Mouse (Mus musculus): ENCODE results near the gene Mpst.
A peak's percentile ranks its signal among the peaks of the same experiment; 100 is the strongest.

Gene Mpst

DNA sequence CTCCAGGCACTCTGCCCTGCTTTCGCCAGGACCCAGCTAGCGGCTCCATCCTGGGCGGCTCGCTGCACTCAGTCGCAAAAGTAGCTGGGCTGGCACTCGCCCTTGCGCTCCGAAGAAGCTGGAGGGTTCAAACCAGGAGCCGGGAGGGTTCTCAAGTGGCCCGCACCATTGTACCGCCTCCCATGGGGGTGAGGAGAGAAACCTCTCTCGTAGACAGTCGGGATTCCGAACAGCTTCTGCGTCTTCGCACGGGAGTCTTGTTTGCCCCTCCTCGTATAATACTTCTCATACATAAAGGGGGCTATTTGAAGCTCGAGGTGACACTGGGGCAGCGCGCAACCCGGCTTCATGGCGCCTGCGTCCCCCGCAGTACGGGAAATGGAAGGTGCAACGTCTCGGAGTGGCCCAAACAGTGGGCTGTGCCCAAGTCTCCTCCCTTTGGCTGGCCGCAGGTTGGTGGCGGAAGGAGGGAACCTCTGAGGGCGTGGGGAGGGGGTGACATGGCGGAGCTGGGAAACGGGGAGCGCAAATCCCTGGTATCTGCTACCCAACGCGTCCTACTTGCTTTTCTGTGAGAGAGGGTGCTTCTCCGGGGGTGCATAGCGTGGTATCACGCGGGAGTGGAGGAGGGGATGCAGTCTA is at the start of gene Mpst:
Mpst (plus strand) TSS at position 124 of the 642 bp plus-strand sequence.
- DNase-seq (ENCODE audit: low spot score in 2 of 2), result peak; percentile 90 to 94

DNA sequence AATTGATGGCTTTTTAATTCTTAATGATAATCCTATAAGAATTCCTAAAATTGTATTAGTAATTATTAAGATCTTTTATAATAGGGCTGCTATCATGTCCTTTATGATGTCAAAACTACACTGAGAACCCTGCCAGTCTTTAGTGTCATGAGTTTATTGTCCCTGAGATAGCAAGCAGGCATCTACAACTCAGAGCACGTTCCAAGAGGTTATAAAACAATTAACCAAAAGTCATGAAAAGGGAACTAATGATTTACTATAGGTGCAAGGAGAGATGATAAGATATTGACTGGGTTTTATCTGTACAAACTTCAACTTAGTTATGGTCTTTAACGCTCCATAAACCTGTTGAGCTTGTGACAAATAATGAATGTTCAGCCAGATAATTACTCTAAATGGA is 40.3 kb upstream of the Mpst start:
- no peak for DNase-seq (ENCODE audit: low spot score in 2 of 2)

DNA sequence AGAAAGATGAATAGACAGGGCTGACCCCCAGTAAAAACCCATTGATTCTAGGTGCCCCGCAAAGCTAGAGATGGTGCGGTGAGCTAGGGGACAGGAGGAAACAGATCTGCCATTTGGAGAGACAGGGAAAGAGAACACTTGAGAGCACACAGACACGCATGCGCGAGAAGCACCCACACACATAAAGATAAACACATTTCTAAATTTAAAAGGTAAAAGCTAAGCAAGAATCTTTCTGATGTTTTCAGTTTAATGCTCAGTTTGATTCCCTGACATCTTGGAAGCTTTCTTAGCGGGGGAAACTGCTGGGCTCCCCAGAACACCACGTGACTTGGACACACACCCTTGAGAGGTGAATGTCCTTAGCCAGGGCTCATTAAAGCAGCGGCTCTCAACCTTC is 39.3 kb upstream of the Mpst start:
- DNase-seq (ENCODE audit: low spot score in 2 of 2), result no peak

DNA sequence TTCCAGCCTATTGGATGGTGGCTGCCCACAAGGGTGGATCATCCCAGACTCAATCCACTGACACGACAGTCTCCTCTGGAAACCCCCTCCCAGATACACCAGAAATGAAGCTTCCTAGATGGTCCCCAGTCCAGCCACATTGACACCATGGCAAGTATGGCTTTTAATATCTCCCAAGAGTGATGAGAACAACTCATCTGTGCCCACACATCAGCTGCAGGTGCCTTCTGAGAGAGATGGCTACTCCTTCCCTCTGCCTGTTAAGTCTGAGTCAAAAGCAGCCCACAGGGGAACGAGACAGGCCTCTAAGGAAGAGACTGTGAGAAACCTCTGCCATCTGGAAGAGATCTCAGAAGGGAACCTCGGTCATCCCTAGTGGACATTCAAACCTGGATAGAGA is 38.4 kb upstream of the Mpst start:
- no peak for DNase-seq (ENCODE audit: low spot score in 2 of 2)

DNA sequence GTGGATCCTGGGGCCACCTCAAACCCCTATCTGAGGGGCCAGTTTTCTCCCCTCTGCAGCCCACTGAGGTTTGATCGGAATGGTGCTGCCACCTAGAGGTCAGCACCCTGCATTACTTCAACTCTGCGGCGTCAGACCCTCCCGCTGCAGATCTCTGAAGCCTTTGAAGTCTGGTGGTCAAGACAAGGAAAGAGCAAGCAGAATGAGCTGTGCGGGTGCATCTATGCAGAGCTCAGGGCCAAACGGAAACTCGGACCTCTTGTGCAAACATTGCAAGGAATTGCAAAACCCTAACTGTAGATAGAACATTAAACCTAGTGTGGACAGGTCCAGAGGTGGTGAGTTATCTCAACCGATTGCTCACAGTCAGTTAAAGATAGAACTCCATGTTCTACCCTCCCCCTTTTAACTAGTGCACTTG is 37.3 kb upstream of the Mpst start:
- peak; percentile 39 to 81 for DNase-seq (ENCODE audit: low spot score in 2 of 2)

DNA sequence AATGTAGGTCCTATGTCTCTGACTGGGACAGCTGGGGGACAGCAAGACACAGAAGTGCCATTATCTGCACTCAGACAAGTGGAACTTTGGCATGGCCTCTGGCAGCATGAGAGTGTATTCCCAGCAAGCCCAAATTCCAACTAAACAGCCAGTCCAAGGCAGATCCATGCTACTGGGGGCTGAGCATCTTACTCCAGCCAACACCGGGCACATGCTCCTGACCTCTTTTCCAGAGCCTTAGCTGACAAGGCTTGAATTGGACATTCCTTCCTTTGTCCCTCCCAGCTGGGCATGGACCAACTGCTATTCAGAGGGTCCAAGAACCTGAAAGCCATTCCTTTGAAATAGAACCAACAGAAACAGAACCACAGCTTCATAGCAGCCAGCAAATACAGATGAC is 36.6 kb upstream of the Mpst start:
- DNase-seq (ENCODE audit: low spot score in 2 of 2), result no peak

DNA sequence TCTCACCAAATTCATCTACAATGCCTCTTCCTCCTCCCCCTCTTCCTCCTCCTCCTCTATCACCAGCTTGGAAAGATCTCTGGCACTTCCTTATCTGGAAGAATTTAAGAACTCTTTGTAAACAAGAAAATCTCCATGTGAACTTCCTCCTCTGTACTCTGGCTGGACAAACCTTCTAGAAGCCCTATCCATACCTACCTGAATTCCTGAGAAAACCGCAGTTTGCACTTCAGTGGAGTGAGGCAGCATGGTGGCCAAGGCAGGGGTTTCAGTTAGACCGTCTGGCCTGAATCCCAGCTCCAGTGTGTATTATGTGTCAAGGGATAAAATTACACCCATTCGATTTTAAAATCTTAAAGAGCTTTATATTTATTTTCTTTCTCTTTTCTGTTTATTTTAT is 33.4 kb upstream of the Mpst start:
- no peak for DNase-seq (ENCODE audit: low spot score in 2 of 2)

DNA sequence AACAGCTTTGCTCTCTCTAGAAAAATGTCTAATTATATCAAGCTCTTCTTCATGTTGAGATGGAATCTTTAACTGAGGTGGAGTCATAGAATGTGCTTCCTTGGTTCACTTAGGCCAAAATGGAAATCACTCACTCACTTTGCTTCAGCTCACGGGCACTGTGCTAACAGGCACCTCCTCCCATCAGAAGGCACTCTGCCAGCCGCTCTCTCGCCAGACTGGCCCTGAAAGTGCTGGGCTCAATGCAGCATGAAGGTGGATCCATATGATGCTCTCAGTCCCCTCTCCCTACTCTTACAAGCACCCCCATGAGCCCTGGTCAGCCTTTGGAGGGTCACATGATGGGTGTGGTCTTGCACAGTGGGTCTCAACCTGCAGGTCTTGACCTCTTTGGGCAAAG is 32.0 kb upstream of the Mpst start:
- no peak for DNase-seq (ENCODE audit: low spot score in 2 of 2)

DNA sequence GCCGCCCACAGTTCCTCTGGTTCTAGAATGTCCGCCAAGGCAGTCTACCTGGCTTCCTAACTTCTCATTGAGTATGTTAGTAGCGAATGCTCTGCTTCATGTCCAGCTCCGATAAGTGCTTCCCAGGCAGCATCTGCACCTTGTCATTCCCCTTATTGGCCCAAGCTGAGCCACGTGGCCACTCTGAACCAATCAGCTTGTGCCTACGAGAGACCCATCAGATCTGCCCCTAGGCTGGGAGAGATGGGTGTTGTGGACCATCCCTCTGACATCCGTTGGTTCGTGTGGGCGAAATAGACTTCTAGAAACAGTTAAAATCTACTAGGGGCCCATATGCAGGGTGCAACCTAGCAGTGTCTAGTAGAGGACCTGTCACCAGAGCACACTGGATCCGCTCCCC is 28.4 kb upstream of the Mpst start:
- no peak for DNase-seq (ENCODE audit: low spot score in 2 of 2)

DNA sequence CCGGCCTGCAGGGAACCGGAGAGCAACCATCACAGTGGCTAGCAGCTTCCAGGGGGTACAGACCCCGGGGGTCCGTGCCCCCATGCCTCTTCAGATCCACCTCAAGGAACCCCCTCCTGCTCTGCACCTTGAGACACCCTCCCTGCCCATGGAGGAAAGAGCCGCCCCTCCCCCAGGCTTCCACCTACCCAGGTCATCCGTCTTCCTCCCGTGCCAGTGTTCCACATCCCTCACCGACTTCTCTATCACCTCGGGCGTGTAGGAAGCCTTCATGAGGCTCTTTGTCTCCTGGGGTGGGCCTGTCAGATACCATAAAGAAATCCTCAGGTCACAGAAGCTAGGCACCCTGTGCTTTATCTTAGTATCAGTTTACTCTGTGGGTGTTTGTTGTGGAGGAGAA is 27.7 kb upstream of the Mpst start:
- no peak for DNase-seq (ENCODE audit: low spot score in 2 of 2)

DNA sequence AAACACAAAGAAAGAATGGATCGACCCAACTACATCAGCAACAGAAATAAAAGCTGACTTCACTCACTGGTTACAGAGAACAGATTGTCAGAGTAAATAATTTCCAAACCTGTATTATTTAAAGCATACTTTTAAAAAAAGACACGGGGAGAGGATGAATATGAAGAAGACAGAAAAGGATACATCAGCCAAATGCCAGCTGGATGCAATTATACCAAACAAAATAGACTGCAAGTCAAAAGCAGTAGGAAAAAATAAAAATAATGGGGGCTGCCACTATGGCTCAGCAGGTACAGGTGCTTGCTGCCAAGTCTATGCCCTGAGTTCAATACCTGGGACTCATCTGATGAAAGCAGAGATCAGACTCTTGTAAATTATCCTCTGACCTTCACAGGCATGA is 26.0 kb upstream of the Mpst start:
- DNase-seq (ENCODE audit: low spot score in 2 of 2), result no peak

DNA sequence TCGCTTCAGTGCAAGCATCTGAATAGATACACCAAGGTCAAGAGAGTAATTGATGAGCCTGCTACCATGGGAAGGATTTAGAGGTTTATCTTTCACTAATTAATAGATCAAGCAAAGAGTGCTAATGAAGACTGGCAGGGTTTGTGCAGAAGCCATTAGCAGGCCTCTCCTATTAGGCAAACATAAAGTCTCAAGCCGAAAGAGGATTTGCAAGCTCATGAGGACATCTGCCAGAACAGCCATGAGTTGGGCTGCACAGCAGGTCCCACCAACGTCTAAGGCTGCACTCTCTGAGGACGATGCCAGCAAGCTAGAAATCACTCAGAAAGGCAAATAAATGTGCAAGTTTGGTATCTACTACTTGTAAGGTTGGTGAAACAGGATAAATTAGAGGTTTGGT is 25.5 kb upstream of the Mpst start:
- DNase-seq (ENCODE audit: low spot score in 2 of 2), result no peak

DNA sequence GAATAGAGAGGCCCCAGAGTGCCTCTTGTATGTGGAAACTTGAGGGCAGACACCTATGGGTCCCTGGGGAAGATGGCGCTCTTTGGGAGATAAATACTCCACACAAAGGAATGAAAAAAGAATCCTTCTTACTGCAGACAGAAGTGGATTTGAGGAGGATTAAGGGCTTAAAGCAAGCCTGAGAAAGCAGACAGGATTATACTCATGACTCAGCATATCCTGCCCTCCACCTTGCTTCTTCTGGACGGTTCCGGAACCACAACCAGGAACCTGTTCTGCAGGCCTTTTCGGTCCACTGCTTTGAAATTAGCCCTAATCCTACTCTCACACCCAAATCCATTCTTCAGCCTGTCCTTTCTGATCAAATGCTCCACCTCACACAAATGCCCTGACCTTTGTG is 24.1 kb upstream of the Mpst start:
- DNase-seq (ENCODE audit: low spot score in 2 of 2), result no peak

DNA sequence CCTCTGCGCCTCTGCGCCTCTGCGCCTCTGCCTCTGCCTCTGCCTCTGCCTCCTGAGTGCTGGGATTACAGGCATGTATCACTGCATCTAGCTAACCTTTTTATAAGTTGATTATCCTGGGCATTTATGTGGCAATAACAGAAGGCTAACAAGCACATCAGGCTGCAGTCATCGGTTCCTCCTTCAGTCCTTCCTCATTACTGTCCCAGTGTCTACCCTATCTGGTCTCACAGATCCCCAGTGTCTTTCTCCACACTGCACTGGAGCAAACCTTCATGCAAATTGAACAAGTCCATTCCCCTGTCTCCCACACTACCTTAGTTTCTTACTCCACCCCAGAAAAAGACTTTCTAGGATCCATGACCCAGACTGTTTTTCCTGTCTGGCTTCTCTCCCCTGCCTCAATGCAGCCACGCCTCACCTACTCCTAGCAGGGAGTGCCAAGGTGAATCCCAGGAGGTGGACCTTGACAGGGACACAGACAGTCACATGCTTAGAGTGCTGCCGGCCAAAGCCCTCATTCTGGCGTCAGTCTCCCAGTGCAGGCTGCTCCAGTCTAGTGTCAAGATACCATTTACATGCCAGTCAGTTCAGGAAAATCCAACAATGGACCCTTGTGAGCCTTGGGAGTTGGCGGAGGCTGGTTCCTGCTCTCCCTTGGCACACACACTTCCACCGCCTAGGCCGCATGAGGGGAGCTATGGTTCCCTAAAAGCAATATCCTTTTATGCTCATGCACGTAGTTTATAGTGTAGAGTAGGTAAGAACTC is 22.6 kb upstream of the Mpst start:
- DNase-seq (ENCODE audit: low spot score in 2 of 2), result no peak

DNA sequence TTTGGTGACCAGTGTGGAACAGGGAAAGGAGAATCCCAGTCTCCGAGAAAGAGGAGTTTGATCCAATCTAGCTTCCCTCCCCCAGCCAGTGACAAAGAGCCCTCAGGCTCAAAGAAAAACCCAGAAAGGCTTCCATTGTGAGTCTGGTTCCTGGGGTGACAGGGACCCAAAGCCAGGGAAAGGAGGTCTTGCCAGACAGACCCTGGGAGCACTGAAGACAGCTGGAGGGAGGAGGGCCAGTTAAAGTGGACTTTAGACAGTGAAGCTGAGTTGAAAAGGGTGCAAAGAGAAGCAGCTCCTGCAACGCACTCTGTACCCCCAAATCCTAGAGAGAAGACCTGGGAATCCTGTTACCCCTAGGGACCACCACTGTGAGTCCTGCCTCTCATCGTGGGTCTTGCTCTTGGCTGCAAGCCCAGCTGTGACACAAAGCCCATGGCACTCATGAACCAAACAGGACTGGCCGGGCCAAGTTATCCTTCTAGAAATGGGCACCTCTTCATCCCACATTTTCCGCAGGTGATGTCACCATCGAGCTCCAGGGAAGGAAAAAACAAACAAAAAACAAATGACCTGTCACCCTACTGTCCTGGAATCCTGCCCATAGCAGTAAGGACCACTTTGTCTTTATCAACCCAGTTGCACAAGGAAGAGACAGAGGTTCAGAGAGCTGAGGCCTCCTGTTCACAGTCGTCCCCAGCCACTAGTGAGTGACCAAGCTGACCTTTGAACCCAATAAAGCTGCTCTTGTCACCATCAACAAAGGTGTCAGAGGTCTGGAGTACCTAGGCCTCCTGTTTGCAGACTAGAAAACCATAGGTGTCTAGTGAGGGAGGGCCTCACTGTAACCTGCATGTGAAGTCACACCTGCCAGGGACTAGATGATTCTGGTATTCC is 21.7 kb upstream of the Mpst start:
- DNase-seq (ENCODE audit: low spot score in 2 of 2), result no peak

DNA sequence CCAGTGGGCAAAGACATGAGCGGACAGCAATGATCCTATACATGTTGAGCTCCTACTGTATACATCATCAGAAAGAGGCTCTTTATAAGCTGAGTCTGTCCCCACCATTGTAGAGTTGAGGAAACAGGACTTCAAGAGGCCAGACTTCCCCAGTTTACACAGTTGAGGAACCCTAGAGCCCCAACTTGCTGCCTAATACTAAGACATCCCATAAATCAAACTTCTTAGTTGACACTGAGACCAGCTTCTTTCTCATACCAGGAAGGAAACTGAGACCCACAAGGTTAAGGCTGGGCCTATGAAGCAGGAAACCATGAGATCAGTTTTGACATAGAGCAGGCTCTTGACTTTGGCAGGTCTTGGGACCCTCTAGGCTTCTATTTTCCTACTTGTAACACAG is 20.7 kb upstream of the Mpst start:
- DNase-seq (ENCODE audit: low spot score in 2 of 2), result no peak

DNA sequence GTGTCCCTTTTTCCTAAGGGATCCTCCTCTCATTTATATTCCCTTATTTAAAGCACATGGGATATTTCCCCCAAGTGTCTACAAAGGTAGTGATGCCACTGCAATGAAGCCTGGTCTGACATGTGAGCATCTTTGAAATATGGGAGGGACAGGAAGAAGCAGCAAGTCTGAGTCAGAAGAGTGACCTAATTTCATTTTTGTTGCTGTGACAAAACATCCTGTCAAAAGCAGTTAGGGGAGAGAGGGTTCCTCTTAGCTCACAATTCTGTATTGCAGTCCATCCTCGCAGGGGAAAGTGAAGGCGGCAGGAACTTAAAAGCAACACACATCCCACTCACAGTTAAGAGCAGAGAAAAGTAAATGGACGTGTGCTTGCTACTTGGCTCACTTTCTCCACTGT is 15.4 kb upstream of the Mpst start:
- DNase-seq (ENCODE audit: low spot score in 2 of 2), result no peak

DNA sequence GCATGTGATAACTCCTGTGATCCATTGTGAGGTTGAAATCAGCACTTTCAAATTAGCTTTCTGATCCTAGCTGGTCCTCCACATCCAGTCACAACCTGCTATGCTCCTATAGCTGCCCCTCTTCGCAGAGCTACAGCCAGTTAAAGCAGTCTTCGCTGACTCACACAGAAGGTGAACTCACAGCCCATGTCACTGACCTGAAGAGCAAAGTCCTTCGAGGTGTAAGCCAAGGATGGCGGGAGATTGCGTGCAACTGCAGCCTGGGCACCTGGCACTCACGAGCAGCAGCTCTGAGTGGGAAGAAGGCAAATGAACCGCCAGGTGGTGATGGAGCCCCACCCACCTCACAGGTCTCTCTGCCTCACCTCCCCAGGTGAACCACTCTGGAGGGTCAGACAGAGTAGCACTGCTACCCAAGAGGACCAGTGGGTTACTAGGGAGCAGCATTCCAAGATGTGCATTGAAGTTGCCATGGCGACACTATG is 10.7 kb upstream of the Mpst start, which contains the start of gene Tex33:
Tex33 (minus strand) TSS at position 435 of the 485 bp plus-strand sequence.
- DNase-seq (ENCODE audit: low spot score in 2 of 2), result no peak

DNA sequence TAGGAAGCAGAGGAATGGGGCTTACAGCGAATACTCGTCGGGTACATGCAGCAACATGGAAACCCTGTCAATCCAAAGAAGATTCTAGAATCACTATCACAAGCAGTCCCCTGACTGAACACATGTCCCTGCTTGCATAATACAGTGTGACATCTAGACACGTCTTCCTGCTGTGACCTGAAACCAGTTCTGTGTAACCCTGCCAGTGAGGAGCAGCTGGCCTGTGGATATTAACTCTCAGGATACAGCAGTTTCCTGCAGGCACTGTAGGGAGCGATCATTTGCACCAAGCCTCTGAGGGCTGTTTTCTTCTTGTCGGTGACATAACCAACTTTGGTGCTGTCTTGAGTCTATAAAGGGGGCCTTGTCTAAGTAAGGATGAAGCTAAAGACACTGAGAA is 4.9 kb upstream of the Mpst start:
- DNase-seq (ENCODE audit: low spot score in 2 of 2), result no peak

DNA sequence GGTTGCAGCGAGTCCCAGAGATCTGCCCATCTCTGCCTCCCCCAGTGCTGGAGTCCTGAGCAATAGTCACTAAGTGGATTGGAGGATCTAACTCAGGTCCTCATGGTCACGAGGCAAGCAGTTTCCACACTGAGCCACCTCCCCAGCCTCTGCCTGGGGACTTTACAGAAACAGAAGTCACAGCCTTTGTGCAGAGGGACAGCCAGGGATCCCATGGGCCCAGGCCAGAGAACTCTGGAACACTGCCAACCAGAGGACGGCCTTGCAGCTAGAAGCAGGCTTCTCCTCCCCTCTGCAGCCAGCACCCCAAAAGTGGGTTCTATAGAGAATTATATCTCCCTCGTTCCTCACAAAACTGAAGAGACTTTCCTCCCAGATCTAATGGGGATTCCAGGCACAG is 4.3 kb upstream of the Mpst start:
- DNase-seq (ENCODE audit: low spot score in 2 of 2), result peak in 1 of 2 experiments; percentile 50

DNA sequence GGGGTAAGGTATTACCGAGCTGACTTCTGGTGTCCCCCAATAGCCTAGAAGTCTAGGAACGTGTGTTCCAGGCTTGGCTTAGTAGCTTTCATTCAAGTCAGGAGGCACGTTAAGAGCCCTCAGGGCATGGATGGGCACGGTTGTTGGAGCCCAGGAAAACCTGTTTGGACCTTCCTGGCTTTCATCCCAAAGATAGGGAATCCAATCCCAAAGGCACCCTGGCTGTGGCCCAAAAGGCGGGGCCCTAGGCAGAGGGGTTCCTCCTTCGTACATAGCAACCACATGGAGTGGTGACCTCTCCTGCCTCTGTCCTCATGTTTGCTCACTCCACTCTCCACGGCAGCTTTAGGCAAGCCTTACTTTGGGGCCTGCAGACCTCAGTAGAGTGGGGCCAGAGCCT is 3.8 kb upstream of the Mpst start:
- DNase-seq (ENCODE audit: low spot score in 2 of 2), result no peak

DNA sequence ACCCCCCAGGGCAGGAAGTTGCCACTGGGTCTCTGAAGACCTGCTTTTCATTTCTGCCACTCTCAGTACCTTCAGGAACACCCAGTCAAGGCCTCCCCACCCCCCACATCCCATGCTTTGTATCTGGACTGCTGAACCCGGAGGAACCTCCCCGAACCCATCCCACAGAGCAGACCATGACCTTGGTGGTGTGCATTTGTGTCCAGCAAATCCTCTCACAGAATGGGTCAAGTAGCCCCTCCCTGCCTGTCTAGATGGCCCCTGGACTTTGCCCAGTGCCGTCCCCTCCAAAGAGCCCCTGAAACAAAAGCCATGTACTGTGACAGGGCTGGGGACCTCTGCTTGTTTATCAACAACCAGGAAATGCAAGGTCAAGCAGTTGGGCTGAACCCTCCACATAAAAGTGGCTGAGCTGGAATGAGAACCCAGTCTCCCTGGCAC is 2.9 kb upstream of the Mpst start:
- no peak for DNase-seq (ENCODE audit: low spot score in 2 of 2)

Data from spleen, postnatal 4 days (tissue).